Mouse (Mus musculus) thymus, postnatal 4 days (tissue): Measurements from ENCODE around the gene Fdxr.

Experiments used
- DNase-seq: peaks from one replicate; pipeline ENCODE4 v3.0.0; 2021

The Fdxr gene

GRCm38 (mm10) chr11:115233526-115234290, 43.1 kb downstream of the Fdxr start:
- DNase-seq: peak; percentile 51

- peak; percentile 33 for DNase-seq
These were observed 44.0 kb downstream of the Fdxr start for GRCm38 (mm10) chr11:115232889-115233288.

GRCm38 (mm10) chr11:115231924-115232323, 44.9 kb downstream of the Fdxr start:
- DNase-seq: no peak

- DNase-seq: peak; percentile 80
These were observed 45.5 kb downstream of the Fdxr start for GRCm38 (mm10) chr11:115231168-115231915.

GRCm38 (mm10) chr11:115229021-115229930, 47.6 kb downstream of the Fdxr start:
- peak; percentile 32 for DNase-seq

GRCm38 (mm10) chr11:115228430-115228829, 48.4 kb downstream of the Fdxr start:
- no peak for DNase-seq

- peak; percentile 32 for DNase-seq
These were observed 49.2 kb downstream of the Fdxr start for GRCm38 (mm10) chr11:115227640-115228039.

GRCm38 (mm10) chr11:115226811-115227491, 49.9 kb downstream of the Fdxr start:
- DNase-seq: peak; percentile 60

- no peak for DNase-seq
These were observed 51.5 kb downstream of the Fdxr start for GRCm38 (mm10) chr11:115225301-115225700.

- peak; percentile 95 for DNase-seq
These were observed 52.0 kb downstream of the Fdxr start for GRCm38 (mm10) chr11:115224889-115225288.

GRCm38 (mm10) chr11:115223877-115224276, 53.0 kb downstream of the Fdxr start:
- no peak for DNase-seq

GRCm38 (mm10) chr11:115223451-115223850, 53.4 kb downstream of the Fdxr start:
- peak; percentile 36 for DNase-seq

GRCm38 (mm10) chr11:115222570-115222969, 54.3 kb downstream of the Fdxr start:
- DNase-seq: no peak

- DNase-seq: no peak
These were observed 54.8 kb downstream of the Fdxr start for GRCm38 (mm10) chr11:115222077-115222476.

- DNase-seq: no peak
These were observed 57.2 kb downstream of the Fdxr start for GRCm38 (mm10) chr11:115219685-115220084.

GRCm38 (mm10) chr11:115219263-115219662, 57.6 kb downstream of the Fdxr start:
- no peak for DNase-seq
